Mouse (Mus musculus) spleen, adult 2 months (tissue): ENCODE data around the gene Ppp2r5a.

Experiments
- CTCF ChIP-seq: fragments of 200-500 bp; IDR thresholded peaks from 2 replicates; pipeline ENCODE4 v1.5.1; 2011; ENCODE audit warnings: mild to moderate bottlenecking, inconsistent platforms; ENCODE audit not compliant: insufficient read depth, insufficient read length, insufficient replicate concordance; ENCODE audit errors: extremely low read depth
- POLR2A ChIP-seq: fragments of 200-500 bp; IDR thresholded peaks from 2 replicates; pipeline ENCODE4 v1.6.1; 2011; ENCODE audit warnings: low read depth, low read length, inconsistent platforms

DNA sequence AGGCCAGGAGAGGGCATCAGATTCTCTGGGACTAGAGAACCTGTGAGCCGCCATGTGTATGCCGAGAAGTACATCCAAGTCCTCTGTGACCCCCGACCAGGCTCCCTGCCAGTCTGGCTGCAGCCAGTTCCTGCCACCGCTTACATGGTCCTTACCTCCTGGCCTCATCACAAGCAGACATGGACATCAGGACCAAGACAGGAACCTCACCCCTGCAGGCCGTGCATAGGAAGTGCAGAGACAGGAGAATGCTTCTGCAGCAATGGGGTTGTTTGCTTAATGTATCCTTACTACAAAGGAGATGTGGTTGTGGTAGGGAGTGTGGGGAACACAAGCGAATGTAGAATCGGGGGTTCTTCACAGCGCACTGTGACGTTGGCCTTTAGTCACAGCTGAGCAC is 96.8 kb downstream of the Ppp2r5a start:
- no peak for TF ChIP-seq CTCF
- TF ChIP-seq POLR2A, result no peak
